Mouse (Mus musculus): ENCODE measurements around the gene Dtl. TPM values are rescaled to one million over a fixed set of nuclear protein-coding genes. Genes with fewer than 3 reads are reported as not detected.

Dtl gene
- polyA plus RNA-seq, 1 experiment from 2014 or later: 6.1 TPM

DNA sequence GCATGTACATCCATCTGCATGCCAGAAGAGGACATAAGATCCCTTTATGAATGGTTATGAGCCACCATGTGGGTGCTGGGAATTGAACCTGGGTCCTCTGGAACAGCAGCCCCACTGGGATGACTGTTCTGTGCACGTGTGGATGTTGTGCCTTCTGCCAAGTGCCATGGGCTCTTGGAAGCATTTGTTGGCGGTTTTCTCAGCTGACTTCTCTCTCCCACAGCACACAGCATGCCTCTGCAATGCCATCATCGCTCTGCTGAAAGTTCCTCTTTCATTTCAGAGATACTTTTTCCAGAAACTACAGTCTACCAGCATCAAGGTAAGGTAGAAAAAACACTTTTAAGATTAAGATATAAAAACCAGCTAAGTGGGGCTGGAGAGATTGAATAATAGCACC lies 42.2 kb upstream of the Dtl start:
- no peak for ATAC-seq
- Histone ChIP-seq H3K9me3 (ENCODE audit: control insufficient read depth) (no peaks in the 10 kb centered on the region), H3K36me3 (ENCODE audit: control insufficient read depth, insufficient read depth) (peaks cover 89% of the 10 kb centered on the region), H3K27me3 (replicated peaks; ENCODE audit: control insufficient read depth, insufficient read depth, low read length) (no peaks in the 10 kb centered on the region), H3K9ac (ENCODE audit: low read depth, low read length) (no peak overlapping the region), H3K4me1 (replicated peaks; ENCODE audit: control insufficient read depth, insufficient read depth, low read length) (no peaks in the 10 kb centered on the region), H3K4me3 (ENCODE audit: low read depth, low read length) (no peak overlapping the region), H3K4me2 (replicated peaks; ENCODE audit: low read depth) (no peak overlapping the region), H3K27ac (ENCODE audit: low read depth, low read length) (no peak overlapping the region)
- TF ChIP-seq CTCF (IDR thresholded peaks at IDR 0.05; ENCODE audit: low read depth): no peak
- 87% methylated on average over 3 of the region's 3 CpGs for WGBS

DNA sequence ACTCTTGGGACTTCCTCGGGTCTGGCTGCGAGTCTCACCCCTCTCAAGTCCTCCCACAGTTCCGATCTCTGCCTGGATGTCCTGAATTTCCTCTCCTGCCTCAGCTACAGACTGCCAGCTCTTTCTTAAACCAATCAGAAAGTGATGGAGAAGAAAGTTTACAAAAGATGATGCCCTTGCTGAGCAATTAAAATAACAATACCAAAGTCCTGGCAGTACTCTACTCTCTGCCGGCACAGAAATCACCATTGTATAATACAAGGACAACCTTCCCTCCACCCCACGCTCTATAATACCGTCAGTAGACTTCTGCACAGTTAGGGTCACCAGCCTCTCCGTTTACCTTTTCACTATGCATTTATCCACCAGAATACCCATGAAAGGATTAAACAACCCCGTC lies 40.9 kb upstream of the Dtl start:
- no peaks in the 10 kb centered on the region for H3K27me3 ChIP-seq (replicated peaks; ENCODE audit: control insufficient read depth, insufficient read depth, low read length)
- H3K27ac ChIP-seq (ENCODE audit: low read depth, low read length): no peak overlapping the region
- no peak for TF ChIP-seq CTCF (IDR thresholded peaks at IDR 0.05; ENCODE audit: low read depth)
- peaks cover 86% of the 10 kb centered on the region for H3K36me3 ChIP-seq (ENCODE audit: control insufficient read depth, insufficient read depth)
- H3K4me3 ChIP-seq (ENCODE audit: low read depth, low read length): no peak overlapping the region
- no peak overlapping the region for H3K4me2 ChIP-seq (replicated peaks; ENCODE audit: low read depth)
- ATAC-seq: no peak
- WGBS: 94% methylated on average over 8 of the region's 8 CpGs
- H3K4me1 ChIP-seq (replicated peaks; ENCODE audit: control insufficient read depth, insufficient read depth, low read length): no peaks in the 10 kb centered on the region
- H3K9ac ChIP-seq (ENCODE audit: low read depth, low read length): no peak overlapping the region
- no peaks in the 10 kb centered on the region for H3K9me3 ChIP-seq (ENCODE audit: control insufficient read depth)

DNA sequence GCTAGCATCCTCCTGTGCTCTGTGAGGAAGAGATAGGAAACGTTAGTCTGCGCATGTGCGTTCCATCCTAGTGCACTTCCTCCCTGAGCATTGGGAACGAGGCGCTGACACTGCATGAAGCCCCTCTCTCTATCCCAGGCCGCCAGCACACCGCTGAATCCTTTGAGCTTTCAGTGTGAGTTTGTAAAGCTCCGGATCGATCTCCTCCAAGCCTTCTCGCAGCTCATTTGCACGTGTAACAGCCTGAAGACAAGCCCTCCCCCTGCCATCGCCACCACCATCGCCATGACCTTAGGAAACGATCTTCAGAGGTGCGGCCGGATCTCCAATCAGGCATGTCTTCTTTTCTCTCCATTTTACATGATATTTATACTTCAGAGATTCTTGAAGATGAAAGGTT lies 37.5 kb upstream of the Dtl start:
- H3K9me3 ChIP-seq (ENCODE audit: control insufficient read depth): no peaks in the 10 kb centered on the region
- no peak overlapping the region for H3K27ac ChIP-seq (ENCODE audit: low read depth, low read length)
- no peak for ATAC-seq
- WGBS: 88% methylated on average over 16 of the region's 16 CpGs
- no peak for TF ChIP-seq CTCF (IDR thresholded peaks at IDR 0.05; ENCODE audit: low read depth)
- no peaks in the 10 kb centered on the region for H3K27me3 ChIP-seq (replicated peaks; ENCODE audit: control insufficient read depth, insufficient read depth, low read length)
- no peak overlapping the region for H3K9ac ChIP-seq (ENCODE audit: low read depth, low read length)
- H3K36me3 ChIP-seq (ENCODE audit: control insufficient read depth, insufficient read depth): peaks cover 86% of the 10 kb centered on the region
- no peaks in the 10 kb centered on the region for H3K4me1 ChIP-seq (replicated peaks; ENCODE audit: control insufficient read depth, insufficient read depth, low read length)
- H3K4me2 ChIP-seq (replicated peaks; ENCODE audit: low read depth): no peak overlapping the region
- H3K4me3 ChIP-seq (ENCODE audit: low read depth, low read length): no peak overlapping the region

DNA sequence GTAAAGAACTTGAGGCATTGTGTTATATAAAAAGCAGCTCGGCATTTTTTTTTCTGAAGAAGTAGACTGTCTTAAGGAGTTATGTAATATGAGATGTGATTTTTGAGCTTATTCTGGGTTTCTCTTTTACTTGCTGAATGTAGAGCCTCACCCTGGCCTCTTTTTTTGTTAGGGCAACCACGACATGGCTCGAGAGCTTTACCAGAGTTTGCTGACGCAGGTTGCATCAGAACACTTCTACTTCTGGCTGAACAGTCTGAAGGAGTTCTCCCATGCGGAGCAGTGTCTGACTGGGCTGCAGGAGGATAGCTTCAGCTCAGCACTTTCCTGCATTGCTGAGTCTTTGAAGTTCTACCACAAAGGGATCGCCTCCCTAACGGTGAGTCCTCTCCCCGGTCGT lies 36.3 kb upstream of the Dtl start:
- WGBS: 91% methylated on average over 9 of the region's 9 CpGs
- Histone ChIP-seq H3K9ac (ENCODE audit: low read depth, low read length) (no peak overlapping the region), H3K27ac (ENCODE audit: low read depth, low read length) (no peak overlapping the region), H3K4me2 (replicated peaks; ENCODE audit: low read depth) (no peak overlapping the region), H3K4me1 (replicated peaks; ENCODE audit: control insufficient read depth, insufficient read depth, low read length) (no peaks in the 10 kb centered on the region), H3K4me3 (ENCODE audit: low read depth, low read length) (no peak overlapping the region), H3K9me3 (ENCODE audit: control insufficient read depth) (no peaks in the 10 kb centered on the region), H3K36me3 (ENCODE audit: control insufficient read depth, insufficient read depth) (peaks cover 87% of the 10 kb centered on the region), H3K27me3 (replicated peaks; ENCODE audit: control insufficient read depth, insufficient read depth, low read length) (no peaks in the 10 kb centered on the region)
- no peak for TF ChIP-seq CTCF (IDR thresholded peaks at IDR 0.05; ENCODE audit: low read depth)
- ATAC-seq: no peak

DNA sequence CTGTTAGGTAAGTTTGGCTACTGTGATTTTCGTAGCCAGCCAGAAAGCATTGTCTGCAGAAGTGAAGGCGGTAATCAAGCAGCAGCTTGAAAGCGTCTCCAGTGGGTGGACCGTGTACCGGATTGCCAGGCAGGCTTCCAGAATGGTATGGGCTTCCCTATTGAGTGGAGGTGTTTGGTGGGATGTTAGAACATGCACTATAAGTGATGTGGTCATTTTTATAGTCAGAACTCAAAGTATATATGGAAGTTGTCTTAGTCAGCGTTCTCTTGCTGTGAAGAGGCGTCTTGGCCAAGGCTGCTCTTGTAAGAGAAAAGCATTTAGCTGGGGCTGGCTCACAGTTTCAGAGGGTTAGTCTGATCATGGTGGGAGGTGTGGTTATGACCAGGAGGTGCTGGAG lies 35.0 kb upstream of the Dtl start:
- WGBS: 98% methylated on average over 7 of the region's 7 CpGs
- Histone ChIP-seq H3K4me3 (ENCODE audit: low read depth, low read length) (no peak overlapping the region), H3K27me3 (replicated peaks; ENCODE audit: control insufficient read depth, insufficient read depth, low read length) (no peaks in the 10 kb centered on the region), H3K36me3 (ENCODE audit: control insufficient read depth, insufficient read depth) (peaks cover 89% of the 10 kb centered on the region), H3K27ac (ENCODE audit: low read depth, low read length) (no peak overlapping the region), H3K4me1 (replicated peaks; ENCODE audit: control insufficient read depth, insufficient read depth, low read length) (no peaks in the 10 kb centered on the region), H3K9ac (ENCODE audit: low read depth, low read length) (no peak overlapping the region), H3K9me3 (ENCODE audit: control insufficient read depth) (no peaks in the 10 kb centered on the region), H3K4me2 (replicated peaks; ENCODE audit: low read depth) (no peak overlapping the region)
- TF ChIP-seq CTCF (IDR thresholded peaks at IDR 0.05; ENCODE audit: low read depth): no peak
- no peak for ATAC-seq

DNA sequence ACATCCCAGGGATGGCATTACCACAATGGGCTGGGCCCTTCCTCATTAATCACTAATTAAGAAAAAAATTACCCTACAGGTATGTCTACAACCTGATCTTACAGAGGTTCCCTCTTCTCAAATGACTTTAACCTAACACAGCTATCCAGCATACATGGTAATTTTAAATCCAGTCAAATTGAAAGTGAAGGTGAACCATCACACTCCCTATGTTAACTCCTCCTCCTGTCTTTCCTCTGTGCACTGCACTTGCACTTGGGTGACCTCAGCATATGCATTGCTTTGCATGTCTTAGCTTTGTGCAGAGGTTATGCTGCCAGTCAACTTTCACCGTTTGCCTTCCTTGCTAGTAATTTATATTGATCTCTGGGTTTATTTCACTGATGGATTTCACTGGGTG lies 34.2 kb upstream of the Dtl start:
- H3K4me3 ChIP-seq (ENCODE audit: low read depth, low read length): no peak overlapping the region
- no peak for TF ChIP-seq CTCF (IDR thresholded peaks at IDR 0.05; ENCODE audit: low read depth)
- H3K4me2 ChIP-seq (replicated peaks; ENCODE audit: low read depth): no peak overlapping the region
- no peak for ATAC-seq
- H3K27me3 ChIP-seq (replicated peaks; ENCODE audit: control insufficient read depth, insufficient read depth, low read length): no peaks in the 10 kb centered on the region
- no peak overlapping the region for H3K9ac ChIP-seq (ENCODE audit: low read depth, low read length)
- peaks cover 89% of the 10 kb centered on the region for H3K36me3 ChIP-seq (ENCODE audit: control insufficient read depth, insufficient read depth)
- no peaks in the 10 kb centered on the region for H3K9me3 ChIP-seq (ENCODE audit: control insufficient read depth)
- 88% methylated on average over 1 of the region's 1 CpGs for whole genome bisulfite sequencing
- no peaks in the 10 kb centered on the region for H3K4me1 ChIP-seq (replicated peaks; ENCODE audit: control insufficient read depth, insufficient read depth, low read length)
- H3K27ac ChIP-seq (ENCODE audit: low read depth, low read length): no peak overlapping the region

DNA sequence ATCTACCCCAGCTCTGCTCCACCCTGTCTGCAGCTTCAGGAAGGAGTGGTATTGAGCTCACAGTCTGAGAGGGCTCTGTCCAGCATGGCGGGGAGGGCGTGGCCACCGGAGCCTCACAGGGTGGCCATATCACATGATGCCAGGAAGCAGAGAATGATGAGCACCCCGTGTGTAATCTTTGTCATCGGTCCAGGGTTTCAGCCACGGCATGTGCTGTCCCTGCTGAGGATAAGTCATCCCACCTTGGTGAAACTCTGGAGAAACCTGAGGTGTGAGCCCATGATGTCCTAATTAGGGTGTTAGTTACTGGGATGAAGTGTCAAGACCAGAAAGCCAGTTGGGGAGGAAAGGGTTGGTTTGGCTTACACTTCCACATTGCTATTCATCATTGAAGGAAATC lies 33.7 kb upstream of the Dtl start:
- H3K27ac ChIP-seq (ENCODE audit: low read depth, low read length): no peak overlapping the region
- ATAC-seq: no peak
- TF ChIP-seq CTCF (IDR thresholded peaks at IDR 0.05; ENCODE audit: low read depth): no peak
- WGBS: 88% methylated on average over 6 of the region's 6 CpGs
- no peaks in the 10 kb centered on the region for H3K9me3 ChIP-seq (ENCODE audit: control insufficient read depth)
- no peak overlapping the region for H3K4me3 ChIP-seq (ENCODE audit: low read depth, low read length)
- H3K36me3 ChIP-seq (ENCODE audit: control insufficient read depth, insufficient read depth): peaks cover 84% of the 10 kb centered on the region
- no peaks in the 10 kb centered on the region for H3K27me3 ChIP-seq (replicated peaks; ENCODE audit: control insufficient read depth, insufficient read depth, low read length)
- no peak overlapping the region for H3K4me2 ChIP-seq (replicated peaks; ENCODE audit: low read depth)
- H3K9ac ChIP-seq (ENCODE audit: low read depth, low read length): no peak overlapping the region
- H3K4me1 ChIP-seq (replicated peaks; ENCODE audit: control insufficient read depth, insufficient read depth, low read length): no peaks in the 10 kb centered on the region
